Mouse (Mus musculus) megakaryocyte progenitor cell, adult 5-6 weeks (primary cell): Measurements from ENCODE around the gene Magix. TPM values are rescaled to one million over a fixed set of nuclear protein-coding genes. Genes with fewer than 3 reads are reported as not detected.
"Not testable (repeated sequence)": the region's sequence is repeated elsewhere in the genome, so short reads cannot be mapped to it uniquely, and the experiment has no call there.

Experiments
- ATAC-seq: replicated peaks from 2 replicates; pipeline ENCODE4 v1.8.0; 2016; ENCODE audit warnings: mild to moderate bottlenecking, moderate TSS enrichment, inconsistent platforms; ENCODE audit not compliant: poor library complexity
- total RNA-seq, 2 experiments: library from RNA; stranded (forward) in 1 of 2; stranded (reverse) in 1 of 2; fragments of 157-497, 149-512 nt in 1 of 2; fragments of 200-1000 nt in 1 of 2; gene quantifications; 2 replicates each; pipeline versions ENCODE4 v1.2.3 to v1.2.4; 2015 to 2017

Gene Magix
- total RNA-seq (2015) (not detected in 2 replicates), total RNA-seq (2017) (not detected in 2 replicates)

DNA sequence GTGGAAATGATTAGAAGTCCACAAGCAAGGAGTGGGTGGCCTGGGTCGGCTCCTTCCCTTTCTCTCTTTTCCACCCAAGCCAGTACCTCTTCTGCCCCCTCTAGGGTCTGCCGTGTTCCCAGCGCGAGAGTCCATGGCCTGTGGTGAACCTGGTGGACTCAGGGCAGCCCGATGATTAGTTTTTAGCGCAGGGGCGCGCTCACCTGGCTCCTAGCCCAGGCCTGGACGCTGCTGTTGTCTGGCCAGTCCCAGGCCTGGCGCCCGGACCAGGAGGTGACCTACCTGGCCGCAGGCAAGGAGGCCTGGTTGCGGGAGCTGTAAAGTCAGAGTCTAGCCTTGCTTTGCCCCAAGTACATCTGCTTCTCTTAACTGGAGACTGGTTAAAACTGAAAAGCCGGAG is at the start of gene Magix:
Gene Magix (minus strand): TSS at position 388 of the 400 bp plus-strand sequence.
- ATAC-seq = no peak

DNA sequence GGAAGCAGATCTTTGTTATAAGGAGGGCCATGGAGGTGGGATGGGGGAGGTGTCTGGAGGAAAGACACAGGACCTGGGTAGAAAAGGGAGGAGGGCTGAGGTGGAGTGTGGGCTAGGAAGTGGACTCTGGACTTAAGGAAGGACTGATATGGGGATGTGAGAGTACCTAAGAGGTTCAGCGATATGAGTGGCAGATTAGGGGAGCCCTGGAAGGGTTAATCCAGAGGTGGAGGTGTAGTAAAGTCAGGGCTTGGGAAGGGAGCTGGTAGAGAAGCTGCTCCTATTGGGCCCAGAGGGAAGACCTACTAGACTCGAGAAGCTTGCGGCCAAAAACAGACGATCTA is 47.8 kb upstream of the Magix start:
- ATAC-seq = no peak

DNA sequence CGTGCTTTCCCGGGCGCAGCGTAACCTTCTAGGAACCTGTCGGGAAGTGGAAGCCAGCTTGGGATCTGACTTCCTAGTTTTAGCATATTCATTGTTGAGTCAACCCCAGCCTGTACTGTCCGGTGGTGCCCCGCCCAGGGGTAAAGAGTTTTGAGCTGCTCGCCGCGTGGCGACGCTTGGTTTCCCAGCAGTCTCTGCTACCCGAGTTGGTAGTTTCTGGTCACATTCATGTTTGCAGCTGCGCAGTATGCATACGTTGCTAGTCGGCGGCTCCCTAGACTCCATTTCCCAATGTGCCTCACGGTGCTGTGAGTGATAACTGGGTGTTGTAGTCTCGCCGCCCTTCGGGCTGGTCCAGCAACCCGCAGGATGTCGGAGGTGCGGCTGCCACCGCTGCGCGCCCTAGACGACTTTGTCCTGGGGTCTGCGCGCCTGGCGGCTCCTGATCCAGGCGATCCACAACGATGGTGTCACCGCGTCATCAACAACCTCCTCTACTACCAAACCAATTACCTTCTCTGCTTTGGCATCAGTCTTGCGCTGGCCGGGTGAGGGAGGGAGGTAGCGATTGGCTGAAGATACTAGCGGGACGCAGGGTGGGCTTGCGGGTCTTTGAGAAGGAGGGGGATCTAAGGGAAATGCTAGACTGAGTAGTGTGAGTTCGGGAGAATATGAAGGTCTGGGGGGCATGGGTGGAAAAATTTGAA is 47.3 kb upstream of the Magix start, which contains the start of gene Praf2:
Gene Praf2 (plus strand): TSS at position 225 of the 707 bp plus-strand sequence.
- peak; percentile 97 for ATAC-seq

DNA sequence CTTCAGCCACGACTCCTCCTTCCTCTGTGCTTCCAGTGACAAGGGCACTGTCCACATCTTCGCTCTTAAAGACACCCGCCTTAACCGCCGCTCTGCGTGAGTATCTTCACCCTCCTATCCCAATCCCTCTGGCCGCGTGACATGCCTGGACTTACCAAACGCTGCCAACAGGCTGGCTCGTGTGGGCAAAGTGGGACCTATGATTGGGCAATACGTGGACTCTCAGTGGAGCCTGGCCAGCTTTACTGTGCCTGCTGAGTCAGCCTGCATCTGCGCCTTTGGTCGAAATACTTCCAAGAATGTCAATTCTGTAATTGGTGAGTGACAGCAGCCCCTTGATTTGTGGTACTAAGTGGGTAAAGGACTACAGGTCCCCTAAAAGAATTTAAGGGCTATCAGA is 46.1 kb upstream of the Magix start:
- ATAC-seq = no peak

DNA sequence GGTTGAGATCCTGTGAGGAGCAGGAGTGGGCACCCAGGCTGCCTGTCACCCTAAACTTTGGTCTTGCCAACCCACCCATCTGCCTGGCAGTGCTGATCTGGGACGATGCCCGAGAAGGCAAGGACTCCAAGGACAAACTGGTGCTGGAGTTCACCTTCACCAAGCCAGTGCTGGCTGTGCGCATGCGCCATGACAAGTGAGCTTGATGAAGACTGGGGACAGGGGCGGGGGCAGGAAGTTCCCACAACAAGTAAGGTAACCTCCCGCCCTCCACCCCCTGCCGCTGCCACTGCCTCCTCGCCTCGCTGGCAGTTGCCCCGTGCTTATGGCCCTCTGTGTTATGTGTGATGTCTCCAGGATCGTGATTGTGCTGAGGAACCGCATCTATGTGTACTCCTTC is 44.8 kb upstream of the Magix start:
- no peak for ATAC-seq

- no peak for ATAC-seq
These were observed 43.1 kb upstream of the Magix start for GRCm38 (mm10) chrX:7724135-7724534.

DNA sequence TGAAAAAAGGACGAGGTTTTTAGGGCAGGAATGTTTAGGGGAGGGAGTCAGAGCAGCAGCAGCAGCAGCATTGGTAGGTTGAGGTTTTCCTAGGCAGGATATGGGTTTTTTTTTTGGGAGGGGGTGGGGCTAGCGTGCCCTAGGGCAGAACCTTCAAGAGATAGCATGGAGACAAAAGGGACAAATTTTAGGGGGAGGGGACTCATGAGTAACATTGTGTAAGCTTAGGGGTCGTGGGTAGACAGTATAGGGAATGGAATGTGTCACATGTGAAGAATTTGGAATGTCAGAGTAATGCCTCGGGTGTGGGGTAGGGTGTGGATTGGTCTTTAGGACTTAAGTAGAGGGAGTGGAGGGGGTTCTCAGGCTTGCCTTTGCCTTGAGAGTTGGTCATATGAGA is 41.6 kb upstream of the Magix start:
- no peak for ATAC-seq

DNA sequence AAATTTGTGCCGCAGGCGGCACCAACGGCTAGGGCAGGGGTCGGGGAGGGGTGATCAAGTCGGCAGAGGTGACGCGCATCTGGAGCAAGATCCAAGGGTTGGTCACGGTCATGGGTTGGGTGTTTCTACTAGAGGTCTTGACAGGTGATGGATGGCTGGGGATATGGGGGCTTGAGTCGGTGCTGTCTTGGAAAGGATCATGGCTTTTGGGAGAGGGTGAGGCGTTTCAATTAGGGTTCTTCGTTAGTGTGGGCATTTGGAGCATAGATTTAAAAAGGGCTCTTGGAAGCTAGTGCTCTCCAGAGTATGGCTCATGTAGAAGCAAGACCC is 41.2 kb upstream of the Magix start:
- no peak for ATAC-seq

GRCm38 (mm10) chrX:7721514-7722281 is 40.6 kb upstream of the Magix start, which contains the start of gene Gm45208:
TSS of gene Gm45208 (plus strand) at chrX:7722245.
- peak; percentile 96 for ATAC-seq

- ATAC-seq = not testable (repeated sequence)
These were observed 35.0 kb upstream of the Magix start for GRCm38 (mm10) chrX:7716058-7716457.

- peak; percentile 97 for ATAC-seq
These were observed 33.3 kb upstream of the Magix start, which contains the start of gene Wdr45 for GRCm38 (mm10) chrX:7714135-7714899. TSS of gene Wdr45 (plus strand) at chrX:7714333.

DNA sequence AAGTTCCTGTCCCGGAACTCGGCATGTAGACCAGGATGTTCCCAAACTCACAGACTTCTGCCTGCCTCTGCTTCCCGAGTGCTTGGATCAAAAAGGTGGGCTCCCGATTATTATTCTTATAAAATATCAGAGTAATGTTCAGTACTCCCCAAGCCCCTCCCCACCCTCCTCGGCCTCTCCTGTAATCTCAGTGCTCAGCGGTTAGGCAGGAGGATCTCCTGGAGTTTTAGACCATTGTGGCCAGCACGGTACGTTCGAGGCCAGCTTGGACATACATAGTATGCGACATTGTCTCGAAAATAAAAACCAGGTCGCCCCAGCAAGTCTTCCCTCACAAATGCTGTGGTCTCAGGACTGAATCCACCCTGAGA is 32.7 kb upstream of the Magix start:
- not testable (repeated sequence) for ATAC-seq

- peak; percentile 100 for ATAC-seq
These were observed 15.9 kb upstream of the Magix start, which contains the start of gene Gpkow for GRCm38 (mm10) chrX:7696954-7697381. TSS of gene Gpkow (plus strand) at chrX:7697131.

GRCm38 (mm10) chrX:7696520-7696919 is 15.5 kb upstream of the Magix start:
- no peak for ATAC-seq

DNA sequence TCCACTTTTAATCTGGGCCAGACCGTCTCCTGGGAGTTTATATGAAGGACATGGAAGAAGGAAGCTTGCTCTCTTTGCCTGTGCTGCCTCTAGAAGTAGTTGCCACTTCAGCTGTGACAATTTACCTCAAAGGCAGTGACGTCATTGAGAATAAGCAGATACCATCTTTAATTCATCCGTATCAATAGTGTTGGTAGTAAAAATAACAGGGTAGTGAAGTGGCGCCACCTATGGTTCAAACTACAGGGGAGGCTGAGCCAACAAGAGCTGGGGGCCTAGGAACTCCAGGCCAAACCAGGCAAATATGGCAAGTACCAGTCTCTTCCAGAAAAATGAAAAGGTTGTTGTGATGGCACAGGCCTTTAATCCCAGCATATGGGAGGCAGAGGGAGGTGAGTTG is 11.8 kb upstream of the Magix start:
- ATAC-seq = peak; percentile 53

- no peak for ATAC-seq
These were observed 9.4 kb upstream of the Magix start for GRCm38 (mm10) chrX:7690486-7690885.

DNA sequence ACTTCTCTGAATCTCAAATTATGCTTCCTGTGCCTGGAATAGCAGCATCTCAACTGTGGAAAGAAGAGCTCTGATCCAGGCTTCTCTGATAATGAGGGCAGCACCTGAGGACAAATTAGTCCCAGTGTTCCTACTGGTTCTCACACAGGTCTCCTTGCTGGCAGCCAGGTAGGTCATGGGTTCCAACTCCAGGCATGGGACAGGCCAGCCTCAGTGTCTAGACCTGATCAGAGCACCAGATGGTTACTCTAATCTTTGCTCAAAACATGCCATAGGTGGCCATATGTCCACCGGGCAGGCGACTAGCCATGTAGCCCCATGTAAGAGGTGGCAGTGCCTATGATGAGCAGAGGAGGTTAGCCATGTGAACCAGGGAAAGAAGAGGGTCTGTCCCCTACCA is 7.3 kb upstream of the Magix start:
- no peak for ATAC-seq

- ATAC-seq = no peak
These were observed 1.0 kb downstream of the Magix start for GRCm38 (mm10) chrX:7680057-7680412.

- peak; percentile 98 for ATAC-seq
These were observed 1.5 kb downstream of the Magix start for GRCm38 (mm10) chrX:7679405-7680056.

GRCm38 (mm10) chrX:7678986-7679385 is 2.1 kb downstream of the Magix start:
- ATAC-seq = no peak

DNA sequence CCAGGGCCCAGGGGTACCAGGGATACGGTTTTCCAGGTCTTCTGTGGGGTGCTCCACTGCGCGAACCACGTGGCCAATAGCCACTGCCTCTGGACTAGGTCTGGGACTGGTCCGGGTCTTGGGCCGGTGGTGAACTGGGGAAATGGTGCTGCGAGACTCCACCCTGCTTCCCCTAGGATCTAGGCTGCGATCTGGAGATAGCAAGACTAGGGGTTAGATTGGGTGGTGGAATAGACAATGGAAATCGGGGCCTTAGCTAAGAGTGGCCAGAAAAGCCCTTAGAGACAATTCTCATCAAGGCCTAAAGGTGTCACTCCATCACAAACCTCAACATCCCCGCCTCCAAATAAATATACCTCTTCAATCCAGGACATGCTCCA is 6.1 kb downstream of the Magix start:
- no peak for ATAC-seq
